15 mouse cellular contexts compared by ENCODE assay signal in the genomic region with DNA sequence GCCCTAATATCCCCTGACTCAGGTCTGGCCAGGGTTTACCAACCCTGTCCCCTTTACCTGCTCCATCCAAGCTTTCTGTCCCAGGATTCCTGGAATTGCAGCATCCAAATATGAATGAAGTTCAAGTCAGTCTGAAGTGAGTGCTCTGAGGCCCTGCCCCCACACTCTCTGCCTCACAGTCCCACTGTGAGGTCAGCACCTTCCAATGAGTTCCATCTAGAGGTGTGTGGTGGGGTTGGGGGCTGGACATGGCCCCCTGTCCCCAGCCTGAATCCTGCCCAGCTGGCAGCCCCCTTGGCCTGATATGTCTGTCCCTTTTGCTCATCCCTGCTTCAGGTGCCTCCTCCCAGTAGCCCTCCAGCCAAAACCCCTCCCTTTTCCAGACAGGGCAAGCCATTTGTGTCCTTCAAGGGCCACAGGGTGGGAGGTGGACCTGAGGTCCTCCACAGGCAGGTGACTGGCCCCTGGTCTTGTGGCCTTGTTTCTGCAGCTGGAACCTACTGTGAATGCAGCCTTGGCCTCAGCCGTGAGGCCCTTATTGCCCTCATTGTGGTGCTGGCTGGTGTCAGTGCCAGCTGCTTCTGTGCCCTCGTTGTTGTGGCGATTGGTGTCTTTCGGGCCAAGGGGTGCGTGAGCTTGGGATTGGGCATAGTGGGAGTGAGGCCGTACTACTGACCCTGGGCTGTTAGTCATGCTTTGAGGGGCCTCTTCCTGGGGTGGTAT. TPM values are rescaled to one million over a fixed set of nuclear protein-coding genes. Genes with fewer than 3 reads are reported as not detected.
DNase-seq lines count a peak whose midpoint lies in the region; ATAC-seq and TF ChIP-seq lines count a peak whose summit lies in the region.
"Had no signal": no experiment of that assay in that cellular context is flagged by ENCODE, and none has a peak within 500 bp of the region (broad histone marks: within the 10 kb centered on the region; RNA-seq: fewer than 3 reads in every experiment).

A gene (plus strand): TSS at position 219 of the 723 bp plus-strand sequence.

- no peak within 1 kb of the TSS for H3K4me3 ChIP-seq in gastrocnemius, adult 2 months
- H3K4me3 ChIP-seq in liver, embryonic 12.5 days: no peak within 1 kb of the TSS
- no peak within 1 kb of the TSS for H3K4me3 ChIP-seq in liver, embryonic 11.5 days (ENCODE audit: low read depth, low read length)
- no peak within 1 kb of the TSS for H3K4me3 ChIP-seq in cortical plate, adult 2 months (ENCODE audit: insufficient read depth, low read length)
- no peak within 1 kb of the TSS for H3K4me3 ChIP-seq in intestine, postnatal 0 days (ENCODE audit: low read depth, low read length)

- TF ChIP-seq POLR2A in cortical plate, adult 2 months (IDR thresholded peaks at IDR 0.05; ENCODE audit: extremely low read depth, insufficient read depth, low read length): 0 out of 2 replicates have a peak, but pooled peaks have one; percentile 14

- H3K4me2 ChIP-seq in liver, embryonic 12.5 days: peak within 1 kb of the TSS; percentile 21; the same call in 1 of the 2 replicates
- H3K4me2 ChIP-seq in liver, embryonic 11.5 days: no peak within 1 kb of the TSS
- H3K4me2 ChIP-seq in intestine, postnatal 0 days (replicated peaks; ENCODE audit: low read depth): peak within 1 kb of the TSS; percentile 37; the same call in 1 of the 2 replicates

- no peak for DNase-seq in gastrocnemius, adult 2 months
- DNase-seq in gastrocnemius, adult 8-10 months (ENCODE audit: low spot score in 2 of 2): no peak
- DNase-seq in liver, embryonic 11.5 days (ENCODE audit: low spot score): no peak
- DNase-seq in left cerebral cortex, postnatal 14 days (ENCODE audit: low spot score in 2 of 2): no peak
- DNase-seq: heart, adult 18-20 months; heart, postnatal 36 days; thymus, postnatal 36 days had no signal

- 79% methylated on average over 6 of the region's 6 CpGs for whole genome bisulfite sequencing in liver, embryonic 12.5 days (ENCODE audit: insufficient replicate concordance)
- 81% methylated on average over 6 of the region's 6 CpGs for WGBS in liver, embryonic 11.5 days
- 81% methylated on average over 6 of the region's 6 CpGs for WGBS in intestine, postnatal 0 days

- TF ChIP-seq CTCF in gastrocnemius, adult 2 months (IDR thresholded peaks at IDR 0.05): no peak
- TF ChIP-seq CTCF in cortical plate, adult 2 months (IDR thresholded peaks at IDR 0.05; ENCODE audit: extremely low read depth, insufficient read depth, low read length): no peak
- TF ChIP-seq CTCF in intestine, postnatal 0 days (IDR thresholded peaks at IDR 0.05; ENCODE audit: low read depth): no peak

- H3K36me3 ChIP-seq in liver, embryonic 12.5 days: peaks cover 34% of the 10 kb centered on the region
- peaks cover 19% of the 10 kb centered on the region for H3K36me3 ChIP-seq in liver, embryonic 11.5 days (ENCODE audit: control insufficient read depth, insufficient read depth, low read length)
- H3K36me3 ChIP-seq in intestine, postnatal 0 days (ENCODE audit: control insufficient read depth, insufficient read depth): peaks cover 22% of the 10 kb centered on the region

- H3K4me1 ChIP-seq in liver, embryonic 12.5 days: peaks cover 31% of the 10 kb centered on the region
- H3K4me1 ChIP-seq in liver, embryonic 11.5 days (replicated peaks; ENCODE audit: control insufficient read depth, insufficient read depth, low read length): peaks cover 28% of the 10 kb centered on the region
- H3K4me1 ChIP-seq in cortical plate, adult 2 months (ENCODE audit: control insufficient read depth, insufficient read depth, low read length): peaks cover 3% of the 10 kb centered on the region; the same call in 1 of the 2 replicates
- H3K4me1 ChIP-seq in intestine, postnatal 0 days (replicated peaks; ENCODE audit: control insufficient read depth, insufficient read depth, low read length): peaks cover 19% of the 10 kb centered on the region; the same call in 1 of the 2 replicates

- H3K27me3 ChIP-seq in liver, embryonic 12.5 days (replicated peaks): peaks cover 54% of the 10 kb centered on the region
- H3K27me3 ChIP-seq in liver, embryonic 11.5 days (replicated peaks; ENCODE audit: control insufficient read depth, insufficient read depth, low read length): peaks cover 55% of the 10 kb centered on the region
- peaks cover 40% of the 10 kb centered on the region for H3K27me3 ChIP-seq in intestine, postnatal 0 days (replicated peaks; ENCODE audit: control insufficient read depth, insufficient read depth, low read length)

- H3K9ac ChIP-seq in liver, embryonic 12.5 days: no peak within 1 kb of the TSS
- no peak within 1 kb of the TSS for H3K9ac ChIP-seq in liver, embryonic 11.5 days (ENCODE audit: low read depth, low read length)
- H3K9ac ChIP-seq in intestine, postnatal 0 days (ENCODE audit: low read depth, low read length): no peak within 1 kb of the TSS

- no peaks in the 10 kb centered on the region for H3K9me3 ChIP-seq in liver, embryonic 12.5 days (replicated peaks)
- no peaks in the 10 kb centered on the region for H3K9me3 ChIP-seq in liver, embryonic 11.5 days (ENCODE audit: control insufficient read depth, low read length)
- no peaks in the 10 kb centered on the region for H3K9me3 ChIP-seq in intestine, postnatal 0 days (ENCODE audit: control insufficient read depth)

- no peak for ATAC-seq in liver, embryonic 12.5 days
- no peak for ATAC-seq in liver, embryonic 11.5 days (replicated peaks; ENCODE audit: low FRiP score)
- no peak for ATAC-seq in intestine, postnatal 0 days
- ATAC-seq: inflammation-experienced regulatory T-cells, adult 6 months had no signal

- H3K27ac ChIP-seq in gastrocnemius, adult 2 months: peak within 1 kb of the TSS; percentile 12
- no peak within 1 kb of the TSS for H3K27ac ChIP-seq in liver, embryonic 12.5 days
- H3K27ac ChIP-seq in liver, embryonic 11.5 days (ENCODE audit: low read depth, low read length): no peak within 1 kb of the TSS
- no peak within 1 kb of the TSS for H3K27ac ChIP-seq in cortical plate, adult 2 months (ENCODE audit: insufficient read depth, low read length)
- peak within 1 kb of the TSS; percentile 90 for H3K27ac ChIP-seq in intestine, postnatal 0 days (ENCODE audit: low read depth, low read length)

- intact Hi-C loops in gastrocnemius, adult 2 months (cut with DNase I): no loop called here
- intact Hi-C loops in left cerebral cortex, postnatal 14 days (cut with DNase I): no loop called here

RNA-seq across cellular contexts. Expression of the gene that starts here (rescaled TPM):
- not detected for total RNA-seq in gastrocnemius, adult 2 months (2021)
- not detected for total RNA-seq in gastrocnemius, adult 8-10 months (2022)
- polyA plus RNA-seq in liver, embryonic 12.5 days (2016; fragmentation: Nextera tagmentation; extraction: Ambion mirVana): not detected in 2 replicates
- polyA plus RNA-seq in liver, embryonic 11.5 days (2014; fragmentation: Nextera tagmentation; extraction: Ambion mirVana): not detected in 2 replicates
- not detected in 2 replicates for polyA plus RNA-seq in cortical plate, adult 2 months (2012; rRNA removed)
- not detected in 2 replicates for polyA plus RNA-seq in intestine, postnatal 0 days (2015; fragmentation: Nextera tagmentation; extraction: Ambion mirVana)
- total RNA-seq in left cerebral cortex, postnatal 14 days (2021): not detected
- total RNA-seq: heart, adult 18-20 months; heart, postnatal 36 days; layer of hippocampus, adult 8-10 months; midbrain, postnatal 0 days had no signal
- polyA plus RNA-seq: inflammation-experienced regulatory T-cells, adult 6 months; limb, embryonic 11.5 days; midbrain, postnatal 0 days; neural tube, embryonic 14.5 days had no signal

Comparison
In these comparisons a context has a peak if more than half of its experiments do, and no peak if none do; other contexts are left out.
1. H3K27ac ChIP-seq: peak in gastrocnemius, adult 2 months (single experiment) and intestine, postnatal 0 days (single experiment); none in liver, embryonic 12.5 days (single experiment), liver, embryonic 11.5 days (single experiment) and cortical plate, adult 2 months (single experiment).